Mouse (Mus musculus) neural tube, embryonic 15.5 days (tissue): ENCODE results near the gene Ptprcap. TPM values are rescaled to one million over a fixed set of nuclear protein-coding genes. Genes with fewer than 3 reads are reported as not detected.
"Not testable (repeated sequence)": the region's sequence is repeated elsewhere in the genome, so short reads cannot be mapped to it uniquely, and the experiment has no call there.

Experiments
- ATAC-seq: fragments of 200-750 bp; cut with Nextera tagmentation; 2 replicates; pipeline ENCODE4 v1.8.0; 2017; ENCODE audit warnings: mild to moderate bottlenecking, moderate TSS enrichment, moderate library complexity; ENCODE audit not compliant: low FRiP score
- H3K27ac ChIP-seq: fragments of 300-500 bp; sonication (generic); replicated peaks from 2 replicates; pipeline ENCODE4 v1.5.1; 2015; ENCODE audit warnings: mild to moderate bottlenecking, inconsistent platforms
- H3K27me3 ChIP-seq: fragments of 300-500 bp; sonication (generic); replicated peaks from 2 replicates; pipeline ENCODE4 v1.6.1; 2015; ENCODE audit warnings: inconsistent platforms
- H3K36me3 ChIP-seq: fragments of 300-500 bp; sonication (generic); 2 replicates; pipeline ENCODE4 v1.6.1; 2015; ENCODE audit warnings: inconsistent platforms
- H3K4me1 ChIP-seq: fragments of 300-500 bp; sonication (generic); 2 replicates; pipeline ENCODE4 v1.6.1; 2015; ENCODE audit warnings: inconsistent platforms
- H3K4me2 ChIP-seq: fragments of 300-500 bp; sonication (generic); 2 replicates; pipeline ENCODE4 v1.6.1; 2015; ENCODE audit warnings: inconsistent platforms, mild to moderate bottlenecking, moderate library complexity
- H3K4me3 ChIP-seq: fragments of 300-500 bp; sonication (generic); replicated peaks from 2 replicates; pipeline ENCODE4 v1.5.1; 2015; ENCODE audit warnings: mild to moderate bottlenecking, inconsistent platforms
- H3K9ac ChIP-seq: fragments of 300-500 bp; sonication (generic); replicated peaks from 2 replicates; pipeline ENCODE4 v1.6.1; 2015; ENCODE audit warnings: mild to moderate bottlenecking, inconsistent platforms
- H3K9me3 ChIP-seq: fragments of 300-500 bp; sonication (generic); replicated peaks from 2 replicates; pipeline ENCODE4 v1.6.1; 2016; ENCODE audit warnings: inconsistent platforms
- WGBS: fragments of 180-500 bp; shearing (Covaris S2); methylation state at CpG from one replicate; pipeline ENCODE4 v1.1.7; 2015; ENCODE audit warnings: mixed read lengths; 5-methylcytosine and 5-hydroxymethylcytosine counted together
- polyA plus RNA-seq: library from polyadenylated mRNA; unstranded; fragments of >200 nt; fragmentation: Nextera tagmentation; extraction: Ambion mirVana; gene quantifications from 2 replicates; pipeline ENCODE4 v1.2.1, GENCODE M21; 2015

Gene Ptprcap
- polyA plus RNA-seq, 1 experiment from 2014 or later = 1.0 TPM

GRCm38 (mm10) chr19:4117006-4117405 is 36.4 kb upstream of the Ptprcap start:
- WGBS = 94% methylated on average over 7 of the region's 7 CpGs
- Histone ChIP-seq H3K27me3 (no peaks in the 10 kb centered on the region), H3K36me3 (peaks cover 63% of the 10 kb centered on the region), H3K4me1 (peaks cover 21% of the 10 kb centered on the region), H3K4me3 (no peak overlapping the region), H3K27ac (no peak overlapping the region), H3K9me3 (no peaks in the 10 kb centered on the region), H3K9ac (no peak overlapping the region), H3K4me2 (no peak overlapping the region)
- no peak for ATAC-seq

- H3K9ac ChIP-seq = no peak overlapping the region
- H3K4me2 ChIP-seq = no peak overlapping the region
- WGBS = 95% methylated on average over 2 of the region's 2 CpGs
- ATAC-seq = no peak
- peaks cover 21% of the 10 kb centered on the region for H3K4me1 ChIP-seq
- no peak overlapping the region for H3K4me3 ChIP-seq
- H3K27me3 ChIP-seq = no peaks in the 10 kb centered on the region
- H3K36me3 ChIP-seq = peaks cover 50% of the 10 kb centered on the region
- H3K9me3 ChIP-seq = no peaks in the 10 kb centered on the region
- H3K27ac ChIP-seq = no peak overlapping the region
Observed at GRCm38 (mm10) chr19:4118350-4118749, 35.1 kb upstream of the Ptprcap start.

GRCm38 (mm10) chr19:4119716-4120487 is 33.5 kb upstream of the Ptprcap start:
- ATAC-seq = no peak
- Histone ChIP-seq H3K4me1 (peaks cover 21% of the 10 kb centered on the region), H3K27me3 (no peaks in the 10 kb centered on the region), H3K36me3 (peaks cover 34% of the 10 kb centered on the region), H3K9me3 (no peaks in the 10 kb centered on the region), H3K4me3 (peak overlapping the region; percentile 62), H3K4me2 (peak overlapping the region; percentile 48), H3K27ac (no peak overlapping the region), H3K9ac (peak overlapping the region; percentile 21; the same call in 1 of the 2 replicates)
- 88% methylated on average over 6 of the region's 6 CpGs for WGBS

DNA sequence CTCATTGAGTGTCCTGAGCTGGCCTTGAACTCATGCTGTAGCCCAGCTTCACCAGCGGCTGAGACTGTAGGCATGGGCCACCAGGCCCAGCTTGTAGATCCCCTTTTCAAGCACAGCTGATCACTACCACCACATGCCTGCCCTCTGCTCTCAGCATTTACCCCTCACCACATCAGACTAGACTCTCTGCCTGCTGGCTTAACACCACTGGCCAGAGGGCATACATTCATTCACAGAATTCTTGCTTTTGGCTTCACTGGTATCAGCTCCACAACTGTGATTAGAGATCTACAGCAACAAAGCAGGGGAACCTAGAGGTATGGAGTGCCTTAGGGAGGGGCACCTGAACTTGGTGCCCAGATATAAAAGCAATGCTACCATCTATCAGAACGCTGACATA is 32.9 kb upstream of the Ptprcap start:
- Histone ChIP-seq H3K9me3 (no peaks in the 10 kb centered on the region), H3K4me1 (peaks cover 25% of the 10 kb centered on the region), H3K4me3 (peak overlapping the region; percentile 62), H3K9ac (peak overlapping the region; percentile 21; the same call in 1 of the 2 replicates), H3K4me2 (peak overlapping the region; percentile 48), H3K27me3 (no peaks in the 10 kb centered on the region), H3K27ac (no peak overlapping the region; the same call in 1 of the 2 replicates), H3K36me3 (peaks cover 29% of the 10 kb centered on the region)
- WGBS = 90% methylated on average over 2 of the region's 2 CpGs
- ATAC-seq = no peak

DNA sequence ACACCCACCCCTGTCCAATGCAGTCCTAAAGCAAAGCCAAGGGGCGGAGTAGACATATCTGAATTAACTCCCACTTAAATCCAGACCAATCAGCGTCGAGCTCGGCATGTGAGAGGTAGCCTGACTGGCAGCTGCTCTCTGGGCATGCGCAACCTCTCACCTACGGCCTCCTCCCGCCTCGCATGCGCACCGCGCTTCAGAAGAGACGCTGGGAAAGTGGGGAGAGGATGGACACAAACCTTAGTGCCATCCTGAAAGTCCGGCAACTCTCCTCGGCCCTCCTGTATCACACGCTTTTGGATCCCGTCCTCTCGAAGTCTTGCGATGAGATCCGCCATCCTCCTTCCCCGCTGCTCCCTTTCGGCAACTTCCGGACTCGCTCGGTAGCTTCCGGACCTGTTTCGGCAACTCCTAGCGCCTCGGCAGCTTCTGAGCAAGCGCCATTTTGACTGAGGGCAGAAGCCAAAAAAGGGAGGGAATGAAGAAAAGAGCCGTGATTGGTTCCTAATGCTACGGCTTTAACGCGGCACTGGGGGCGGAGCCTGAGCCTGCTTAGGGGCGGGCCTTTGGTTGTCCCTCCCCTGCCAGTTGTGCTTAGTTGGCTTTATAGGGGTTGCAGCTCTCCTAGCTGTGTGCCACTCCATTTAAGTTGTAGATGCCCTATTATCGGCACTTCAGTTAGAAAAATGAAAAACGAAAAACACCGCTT is 32.2 kb upstream of the Ptprcap start:
- peak overlapping the region; percentile 94 for H3K27ac ChIP-seq
- H3K9me3 ChIP-seq = no peaks in the 10 kb centered on the region
- peak overlapping the region; percentile 62 for H3K4me3 ChIP-seq
- H3K4me2 ChIP-seq = peak overlapping the region; percentile 48
- H3K36me3 ChIP-seq = peaks cover 21% of the 10 kb centered on the region
- ATAC-seq = peak; percentile 88
- H3K4me1 ChIP-seq = peaks cover 25% of the 10 kb centered on the region
- 2% methylated on average over 38 of the region's 38 CpGs for WGBS
- no peaks in the 10 kb centered on the region for H3K27me3 ChIP-seq
- peak overlapping the region; percentile 57 for H3K9ac ChIP-seq

GRCm38 (mm10) chr19:4121896-4122295 is 31.5 kb upstream of the Ptprcap start:
- H3K4me3 ChIP-seq, ATAC-seq, H3K27me3 ChIP-seq, H3K9ac ChIP-seq, H3K9me3 ChIP-seq: not testable (repeated sequence)
- H3K4me1 ChIP-seq = peaks cover 31% of the 10 kb centered on the region
- H3K4me2 ChIP-seq = peak overlapping the region; percentile 48
- 0 out of 2 replicates have a peak overlapping the region, but pooled peaks have one; percentile 94 for H3K27ac ChIP-seq
- WGBS = 69% methylated on average over 6 of the region's 6 CpGs
- peaks cover 15% of the 10 kb centered on the region for H3K36me3 ChIP-seq

DNA sequence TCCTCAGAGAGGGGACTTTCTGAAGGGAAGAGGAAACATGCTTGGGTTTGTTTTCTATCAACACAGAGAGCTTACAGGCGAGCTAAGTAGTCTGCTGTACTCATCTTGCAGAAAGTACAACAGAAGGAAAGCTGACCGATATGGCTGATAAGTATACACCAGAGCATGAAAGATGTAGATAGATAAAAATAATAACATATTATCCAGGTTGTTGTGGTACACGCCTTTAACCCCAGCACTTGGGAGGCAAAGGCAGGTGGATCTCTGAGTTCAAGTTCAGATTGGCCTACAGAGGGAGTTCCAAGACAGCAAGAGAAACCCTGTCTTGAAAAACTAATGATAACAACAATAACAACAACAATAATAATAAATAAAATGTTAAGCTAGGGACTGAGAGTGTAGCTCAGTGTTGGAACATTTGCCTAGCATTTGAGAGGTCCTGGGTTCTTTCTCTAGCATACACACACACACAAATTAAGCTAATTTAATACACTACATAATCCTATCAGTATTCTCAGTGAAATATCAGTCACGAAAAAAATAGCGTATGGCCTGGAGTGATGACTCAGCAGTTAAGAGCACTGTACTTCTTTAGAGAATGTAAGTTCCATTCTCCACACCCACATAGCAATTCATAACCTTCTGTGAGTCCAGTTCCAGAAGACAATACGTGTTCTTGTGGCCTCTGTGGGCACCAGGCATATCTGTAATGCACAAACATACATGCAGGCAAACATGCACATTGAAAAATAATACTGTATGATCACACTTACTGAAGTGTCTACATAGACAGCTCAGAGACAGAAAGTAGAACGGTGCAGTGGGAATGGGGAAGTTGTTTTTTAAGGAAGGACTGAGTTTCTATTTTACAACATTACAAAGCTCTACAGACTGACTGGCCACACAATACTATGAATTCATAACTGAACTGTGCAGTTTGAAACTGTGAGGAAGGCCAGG is 30.7 kb upstream of the Ptprcap start:
- Histone ChIP-seq H3K27me3 (no peaks in the 10 kb centered on the region), H3K27ac (no peak overlapping the region), H3K9me3 (no peaks in the 10 kb centered on the region), H3K9ac (no peak overlapping the region), H3K4me1 (peaks cover 39% of the 10 kb centered on the region), H3K4me3 (no peak overlapping the region), H3K4me2 (no peak overlapping the region), H3K36me3 (peaks cover 10% of the 10 kb centered on the region)
- 87% methylated on average over 7 of the region's 7 CpGs for WGBS
- ATAC-seq = no peak

DNA sequence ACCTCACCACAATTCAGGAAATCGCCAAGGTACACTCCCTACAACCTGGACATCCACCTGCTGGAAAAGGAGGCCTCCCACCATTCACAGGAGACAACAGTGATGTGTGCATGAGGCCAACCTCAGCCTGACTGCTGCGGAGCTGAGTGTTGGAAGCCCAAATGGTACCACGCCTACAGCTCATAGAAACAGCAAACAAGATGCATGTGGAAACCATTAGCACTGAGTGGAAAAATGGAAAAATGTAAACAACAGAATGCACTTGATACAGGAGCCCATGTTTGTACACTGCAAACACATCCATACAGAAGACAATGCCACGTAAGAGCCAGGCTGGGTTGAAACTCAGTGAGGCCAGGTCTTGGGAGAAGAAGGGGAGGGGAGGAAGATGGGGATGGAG is 29.0 kb upstream of the Ptprcap start:
- ATAC-seq = no peak
- WGBS = 83% methylated on average over 4 of the region's 4 CpGs
- Histone ChIP-seq H3K9ac (no peak overlapping the region), H3K27me3 (no peaks in the 10 kb centered on the region), H3K27ac (no peak overlapping the region), H3K4me1 (peaks cover 42% of the 10 kb centered on the region), H3K36me3 (peaks cover 12% of the 10 kb centered on the region), H3K9me3 (no peaks in the 10 kb centered on the region), H3K4me2 (peak overlapping the region; percentile 70; the same call in 1 of the 2 replicates), H3K4me3 (no peak overlapping the region)

- H3K4me2 ChIP-seq = peak overlapping the region; percentile 70
- peak overlapping the region; percentile 85 for H3K9ac ChIP-seq
- H3K27me3 ChIP-seq, H3K9me3 ChIP-seq: not testable (repeated sequence)
- peaks cover 20% of the 10 kb centered on the region for H3K36me3 ChIP-seq
- H3K4me1 ChIP-seq = peaks cover 37% of the 10 kb centered on the region
- 6% methylated on average over 4 of the region's 4 CpGs for WGBS
- ATAC-seq = peak; percentile 34
- peak overlapping the region; percentile 69 for H3K27ac ChIP-seq
- H3K4me3 ChIP-seq = peak overlapping the region; percentile 87
Observed at GRCm38 (mm10) chr19:4125268-4125667, 28.1 kb upstream of the Ptprcap start.

GRCm38 (mm10) chr19:4125741-4126696 is 27.4 kb upstream of the Ptprcap start, which contains the start of gene Aip:
Aip (minus strand) TSS chr19:4125858.
- Histone ChIP-seq H3K27ac (peak within 1 kb of the TSS; percentile 80), H3K9ac (peak within 1 kb of the TSS; percentile 85), H3K4me1 (peaks cover 31% of the 10 kb centered on the region), H3K4me3 (peak within 1 kb of the TSS; percentile 87), H3K36me3 (peaks cover 20% of the 10 kb centered on the region), H3K9me3 (no peaks in the 10 kb centered on the region), H3K27me3 (no peaks in the 10 kb centered on the region), H3K4me2 (peak within 1 kb of the TSS; percentile 70)
- under 1% methylated on average over 63 of the region's 64 CpGs for WGBS
- ATAC-seq = peak; percentile 91
